Mouse (Mus musculus) lung, adult 18-20 months (tissue): ENCODE measurements at regions not wholly inside any gene's neighbourhood (a gene's known extent, or its start where the extent isn't known, plus 50 kb on each side); places are given as distances from the start of the nearest gene placed in this dataset.

Experiments
- DNase-seq, 2 experiments: peaks; one replicate each; pipeline ENCODE4 v3.0.0; 2022; ENCODE audit warnings: mixed read lengths in 2 of 2

DNA sequence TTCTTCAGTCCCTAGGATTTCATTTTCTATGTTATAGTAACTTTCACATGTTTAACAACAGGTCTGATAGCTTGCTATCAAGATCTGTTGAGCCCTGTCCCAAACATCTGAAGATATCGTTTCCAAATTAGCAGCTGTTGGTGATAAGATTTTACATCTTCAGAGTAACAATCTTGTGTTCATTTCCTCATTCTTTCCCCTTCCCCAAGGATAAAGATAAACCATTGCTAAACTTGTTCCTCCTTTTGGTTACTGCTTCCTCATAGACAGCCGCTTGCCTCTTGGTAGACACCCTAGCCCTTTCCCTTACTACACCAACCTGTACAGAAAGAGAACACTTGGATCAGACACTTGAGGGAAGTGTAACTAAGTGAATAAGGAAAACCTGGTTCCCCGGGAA is 58.6 kb downstream of the Kcnrg start:
- no peak for DNase-seq

- no peak for DNase-seq
Observed at GRCm38 (mm10) chr14:61673184-61673583, 65.9 kb downstream of the Kcnrg start.

- DNase-seq: no peak
Observed at GRCm38 (mm10) chr14:61678107-61678506, 70.8 kb downstream of the Kcnrg start.

GRCm38 (mm10) chr14:61680818-61681707 is 73.8 kb downstream of the Kcnrg start:
- peak; percentile 89 to 93 for DNase-seq

GRCm38 (mm10) chr14:61681708-61682701 is 74.7 kb downstream of the Kcnrg start:
- DNase-seq: peak; percentile 92 to 96

GRCm38 (mm10) chr14:61682721-61683355 is 75.6 kb downstream of the Kcnrg start:
- peak; percentile 63 to 67 for DNase-seq

GRCm38 (mm10) chr14:61683356-61683740 is 76.1 kb downstream of the Kcnrg start:
- DNase-seq: peak in 1 of 2 experiments; percentile 28

DNA sequence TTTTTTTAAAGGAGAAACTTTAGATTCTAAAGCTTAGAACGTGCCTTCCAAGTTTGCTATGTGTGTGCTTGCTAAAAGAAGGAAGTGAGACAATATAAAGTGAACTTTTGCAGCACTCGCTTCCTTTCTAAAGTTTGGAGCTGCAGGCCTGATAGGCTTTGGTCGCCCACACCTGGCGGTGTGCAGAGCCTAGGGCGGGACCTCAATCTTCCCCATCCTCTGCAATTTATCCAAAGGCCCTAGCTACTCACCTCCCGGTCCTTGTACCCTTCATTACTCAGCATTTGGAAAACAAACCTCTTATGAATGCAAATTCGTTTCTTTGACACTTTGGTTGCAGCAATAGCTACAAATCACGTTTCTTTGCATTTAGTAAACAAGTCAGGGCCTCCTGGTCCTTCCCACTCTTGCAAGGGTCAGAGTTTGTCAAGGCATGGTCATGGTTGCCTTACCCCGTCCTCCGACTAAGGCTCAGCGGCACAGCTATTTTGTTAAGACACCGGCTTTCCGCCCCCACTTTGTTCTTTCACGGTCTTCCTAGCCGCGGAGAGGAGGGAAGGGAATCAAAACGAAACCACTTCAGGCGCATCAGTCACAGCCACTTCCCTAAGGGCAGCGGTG is 76.6 kb downstream of the Kcnrg start:
- peak in 1 of 2 experiments; percentile 33 for DNase-seq

DNA sequence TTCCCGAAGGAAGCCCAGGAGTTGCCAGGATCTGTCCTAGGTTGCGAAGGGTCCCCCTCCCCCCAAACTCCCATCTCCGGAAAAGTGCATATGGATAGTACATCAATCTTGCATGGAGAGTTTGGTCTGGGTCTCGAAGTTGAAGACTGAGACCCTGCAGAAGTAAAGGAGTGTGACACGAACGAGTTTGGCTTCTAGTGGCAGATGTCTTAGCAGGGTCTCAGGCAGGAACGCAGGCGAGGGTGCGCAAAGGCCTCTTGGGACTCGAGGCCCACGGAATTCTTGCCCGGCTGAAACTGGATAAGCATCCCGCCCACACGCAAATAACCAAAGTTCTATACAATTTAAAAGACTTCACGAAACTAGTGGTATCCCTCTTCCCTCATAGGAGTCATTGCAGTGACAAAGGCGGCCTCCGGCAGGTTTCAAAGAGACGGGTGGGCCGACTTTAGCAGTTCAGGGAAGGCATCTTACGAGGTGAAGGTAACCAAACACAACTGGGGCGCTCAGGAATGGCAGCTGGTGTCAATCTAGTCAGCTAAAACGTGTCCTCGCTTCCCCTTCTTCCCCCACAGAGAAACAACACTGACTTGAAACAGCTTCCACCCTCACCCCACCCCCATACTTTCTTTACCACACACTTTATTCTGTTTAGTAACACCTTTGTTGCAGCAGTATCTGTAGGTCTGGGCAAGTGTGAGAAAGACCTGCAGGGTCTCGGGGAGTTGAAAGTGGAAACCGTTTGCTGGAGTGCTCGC is 77.4 kb downstream of the Kcnrg start:
- no peak for DNase-seq

GRCm38 (mm10) chr14:61685231-61685800 is 78.1 kb downstream of the Kcnrg start:
- no peak for DNase-seq

DNA sequence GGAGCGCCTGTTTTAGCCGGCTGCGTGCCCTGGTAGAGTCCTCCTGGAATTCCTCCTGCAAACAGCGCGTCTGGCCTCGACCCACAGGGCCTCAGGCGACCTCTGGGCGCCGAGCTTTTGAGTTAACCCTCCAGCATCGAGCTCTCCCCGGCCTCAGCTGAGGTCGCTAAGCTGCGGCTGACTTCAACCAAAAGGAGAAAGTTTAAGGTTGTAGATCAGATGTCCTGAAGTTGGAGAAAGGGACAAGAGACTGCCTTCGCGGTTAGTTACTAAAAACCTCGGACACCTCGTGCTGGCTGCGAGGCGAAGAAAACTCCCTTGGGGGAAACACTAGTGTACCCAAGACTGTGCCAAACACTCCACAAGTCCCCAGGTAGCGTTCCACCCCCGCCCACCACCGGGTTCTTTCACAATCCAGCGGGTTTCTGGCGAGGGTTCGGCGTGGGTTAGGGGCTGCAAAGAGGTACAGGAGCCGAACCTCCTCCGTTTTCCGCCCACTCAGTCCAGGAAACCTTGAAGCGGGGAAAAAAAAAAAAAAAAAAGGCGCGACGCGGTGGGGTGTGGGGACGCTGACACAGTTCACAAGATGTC is 78.9 kb downstream of the Kcnrg start:
- peak; percentile 19 to 20 for DNase-seq

- peak; percentile 43 to 45 for DNase-seq
Observed at GRCm38 (mm10) chr14:61686821-61687341, 79.6 kb downstream of the Kcnrg start.

- DNase-seq: no peak
Observed at GRCm38 (mm10) chr14:61687346-61688012, 80.2 kb downstream of the Kcnrg start.

GRCm38 (mm10) chr14:61688013-61688520 is 80.8 kb downstream of the Kcnrg start:
- DNase-seq: no peak

- DNase-seq: peak; percentile 17 to 46
Observed at GRCm38 (mm10) chr14:61688666-61689065, 81.4 kb downstream of the Kcnrg start.

DNA sequence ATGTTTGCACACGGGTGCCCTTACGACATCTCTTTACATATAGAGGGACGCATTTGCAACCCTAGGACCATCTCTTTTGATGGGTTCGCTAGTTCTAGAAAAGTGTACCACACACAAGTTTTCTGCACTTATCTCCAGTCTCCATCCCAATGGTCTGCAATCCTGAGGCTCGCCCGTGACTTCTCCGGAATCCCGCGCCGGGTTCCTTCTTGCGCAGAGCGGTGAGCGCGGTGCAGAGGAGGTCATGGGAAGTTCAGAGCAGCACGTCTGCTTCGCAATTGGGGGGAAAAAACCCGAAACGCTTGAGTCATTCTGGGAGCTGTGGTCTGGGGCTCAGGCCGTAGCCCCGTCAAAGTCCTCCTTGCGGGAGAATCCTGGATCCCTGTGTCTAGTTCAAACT is 82.0 kb downstream of the Kcnrg start:
- peak in 1 of 2 experiments; percentile 17 for DNase-seq

DNA sequence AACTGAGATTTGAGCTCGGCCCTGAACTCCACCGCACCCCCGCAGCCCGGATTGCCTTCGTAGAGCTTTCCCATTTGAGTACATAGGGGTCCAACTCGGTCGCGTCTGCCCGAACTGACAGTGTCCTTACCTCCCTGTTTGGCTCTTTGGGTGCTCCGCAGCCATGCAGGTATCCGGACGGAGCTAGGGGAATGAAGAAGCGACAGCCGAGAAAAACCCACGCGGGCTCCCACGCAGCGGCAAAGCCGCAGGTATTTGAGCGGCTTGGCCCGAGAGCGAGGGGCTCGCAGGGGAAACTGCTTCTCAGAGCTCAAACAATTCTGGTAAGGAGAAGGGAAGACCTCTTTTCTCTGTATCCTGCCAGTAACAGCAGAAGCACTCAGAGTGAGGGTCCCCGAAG is 82.5 kb downstream of the Kcnrg start:
- DNase-seq: no peak

DNA sequence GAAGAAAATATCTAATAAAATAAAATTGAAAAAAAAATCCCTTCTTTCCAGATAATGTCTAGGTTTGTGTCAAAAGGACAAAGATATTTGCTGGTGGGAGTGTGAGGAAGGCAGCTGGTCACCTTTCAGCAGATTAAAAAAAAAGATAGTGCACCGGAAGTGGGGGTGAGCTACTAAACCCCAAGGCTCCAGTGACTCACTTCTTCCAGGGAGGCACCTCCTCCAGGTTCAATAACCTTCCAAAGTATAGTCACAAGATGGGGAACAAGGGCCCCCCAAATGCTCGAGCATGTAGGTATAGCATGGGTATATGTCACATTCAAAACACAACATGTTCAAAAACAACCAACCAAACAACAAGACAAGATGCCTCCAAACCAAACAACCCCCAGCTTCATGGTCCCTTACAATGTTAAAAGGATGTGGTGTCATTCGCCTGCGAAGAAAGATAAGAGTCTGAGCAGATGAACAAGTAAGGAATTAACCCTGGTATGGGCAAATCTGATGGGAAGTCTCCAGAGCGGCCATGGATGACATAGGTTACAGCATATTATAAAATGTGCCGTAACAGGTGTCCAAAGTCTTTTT is 84.6 kb downstream of the Kcnrg start:
- DNase-seq: no peak

DNA sequence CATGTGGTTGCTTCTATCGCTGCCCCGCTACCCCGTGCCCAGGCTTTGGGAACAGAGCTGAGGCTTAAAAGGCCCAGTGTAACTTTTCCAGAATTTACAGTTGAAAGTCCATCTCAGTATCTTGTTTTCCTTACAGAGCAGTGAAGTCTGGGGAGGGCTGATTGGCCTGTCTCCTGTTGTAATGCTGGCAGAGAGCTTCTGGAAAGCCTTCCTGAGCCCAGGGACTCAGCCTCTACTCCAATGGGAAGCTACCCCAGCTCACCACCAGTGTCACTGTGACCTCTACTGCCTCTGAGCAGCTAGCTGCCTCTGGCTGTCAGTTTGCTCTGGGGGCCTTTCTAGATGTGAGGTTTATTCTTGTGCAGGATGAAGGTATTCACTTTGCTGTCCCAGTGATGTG is 87.5 kb downstream of the Kcnrg start:
- no peak for DNase-seq
